Mouse (Mus musculus) liver, embryonic 12.5 days (tissue): ENCODE data around the gene Tm4sf20. TPM values are rescaled to one million over a fixed set of nuclear protein-coding genes. Genes with fewer than 3 reads are reported as not detected.

Experiments used
- ATAC-seq: fragments of 200-750 bp; cut with Nextera tagmentation; 2 replicates; pipeline ENCODE4 v1.8.0; 2017; ENCODE audit warnings: moderate number of reproducible peaks, mild to moderate bottlenecking, moderate library complexity
- H3K27ac ChIP-seq: fragments of 300-500 bp; sonication (generic); 2 replicates; pipeline ENCODE4 v1.5.1; 2016; ENCODE audit warnings: mild to moderate bottlenecking
- H3K27me3 ChIP-seq: fragments of 300-500 bp; sonication (generic); replicated peaks from 2 replicates; pipeline ENCODE4 v1.6.1; 2016; ENCODE audit warnings: mild to moderate bottlenecking, moderate library complexity
- H3K36me3 ChIP-seq: fragments of 300-500 bp; sonication (generic); 2 replicates; pipeline ENCODE4 v1.6.1; 2016; ENCODE audit warnings: mild to moderate bottlenecking, moderate library complexity
- H3K4me1 ChIP-seq: fragments of 300-500 bp; sonication (generic); 2 replicates; pipeline ENCODE4 v1.6.1; 2016
- H3K4me2 ChIP-seq: fragments of 300-500 bp; sonication (generic); 2 replicates; pipeline ENCODE4 v1.6.1; 2016; ENCODE audit warnings: mild to moderate bottlenecking, moderate library complexity
- H3K4me3 ChIP-seq: fragments of 300-500 bp; sonication (generic); 2 replicates; pipeline ENCODE4 v1.5.1; 2016; ENCODE audit warnings: mild to moderate bottlenecking, moderate library complexity
- H3K9ac ChIP-seq: fragments of 300-500 bp; sonication (generic); 2 replicates; pipeline ENCODE4 v1.6.1; 2016; ENCODE audit warnings: mild to moderate bottlenecking, moderate library complexity
- H3K9me3 ChIP-seq: fragments of 300-500 bp; sonication (generic); replicated peaks from 2 replicates; pipeline ENCODE4 v1.6.1; 2016; ENCODE audit warnings: mild to moderate bottlenecking, moderate library complexity
- WGBS: fragments of 180-500 bp; shearing (Covaris S2); methylation state at CpG from one replicate; pipeline ENCODE4 v1.1.7; 2016; ENCODE audit not compliant: insufficient replicate concordance; 5-methylcytosine and 5-hydroxymethylcytosine counted together
- polyA plus RNA-seq: library from polyadenylated mRNA; unstranded; fragments of >200 nt; fragmentation: Nextera tagmentation; extraction: Ambion mirVana; gene quantifications from 2 replicates; pipeline ENCODE4 v1.2.1, GENCODE M21; 2016

Tm4sf20 gene
- polyA plus RNA-seq, 1 experiment from 2014 or later: not detected

- Histone ChIP-seq H3K27ac (peak overlapping the region; percentile 57; the same call in 1 of the 2 replicates), H3K4me2 (no peak overlapping the region), H3K9me3 (no peaks in the 10 kb centered on the region), H3K9ac (no peak overlapping the region), H3K4me3 (no peak overlapping the region), H3K36me3 (no peaks in the 10 kb centered on the region), H3K27me3 (peaks cover 5% of the 10 kb centered on the region; the same call in 1 of the 2 replicates), H3K4me1 (peaks cover 37% of the 10 kb centered on the region)
- 31% methylated on average over 18 of the region's 18 CpGs for WGBS
- ATAC-seq: peak; percentile 50; the same call in 1 of the 2 replicates
Observed at GRCm38 (mm10) chr1:82795702-82796443, 27.6 kb upstream of the Tm4sf20 start.

GRCm38 (mm10) chr1:82795211-82795610 lies 26.9 kb upstream of the Tm4sf20 start:
- Histone ChIP-seq H3K9ac (no peak overlapping the region), H3K4me3 (no peak overlapping the region), H3K4me1 (peaks cover 37% of the 10 kb centered on the region), H3K27me3 (peaks cover 4% of the 10 kb centered on the region; the same call in 1 of the 2 replicates), H3K36me3 (no peaks in the 10 kb centered on the region), H3K9me3 (no peaks in the 10 kb centered on the region), H3K4me2 (no peak overlapping the region), H3K27ac (no peak overlapping the region)
- 83% methylated on average over 2 of the region's 2 CpGs for WGBS
- 0 out of 2 replicates have a peak, but pooled peaks have one; percentile 29 for ATAC-seq

GRCm38 (mm10) chr1:82793986-82794385 lies 25.7 kb upstream of the Tm4sf20 start:
- ATAC-seq: no peak
- Histone ChIP-seq H3K4me2 (no peak overlapping the region), H3K4me3 (no peak overlapping the region), H3K4me1 (peaks cover 37% of the 10 kb centered on the region), H3K27me3 (no peaks in the 10 kb centered on the region), H3K9me3 (no peaks in the 10 kb centered on the region), H3K36me3 (no peaks in the 10 kb centered on the region), H3K27ac (no peak overlapping the region), H3K9ac (no peak overlapping the region)
- 68% methylated on average over 4 of the region's 4 CpGs for WGBS

- WGBS: 70% methylated on average over 3 of the region's 3 CpGs
- ATAC-seq: no peak
Observed at GRCm38 (mm10) chr1:82793110-82793509, 24.8 kb upstream of the Tm4sf20 start.

DNA sequence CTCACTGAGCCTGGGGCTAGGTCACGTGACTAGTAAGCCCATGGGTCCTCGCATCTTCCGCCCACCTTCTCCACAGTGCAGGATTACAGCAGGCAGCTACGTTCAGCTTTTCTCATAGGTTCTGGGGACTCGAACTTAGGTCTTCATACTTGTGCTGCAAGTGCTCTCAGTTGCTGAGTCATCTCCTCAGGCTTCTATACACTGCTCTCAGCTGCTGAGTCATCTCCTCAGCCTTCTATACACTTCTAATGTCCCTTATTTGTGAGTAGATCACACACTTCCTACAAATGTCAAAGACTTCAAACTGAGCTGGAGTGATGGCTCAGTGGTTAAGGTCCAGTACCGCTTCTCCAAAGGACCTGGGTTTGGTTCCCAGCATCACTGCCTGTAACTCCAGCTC lies 24.0 kb upstream of the Tm4sf20 start:
- WGBS: 68% methylated on average over 6 of the region's 6 CpGs
- no peaks in the 10 kb centered on the region for H3K27me3 ChIP-seq
- H3K4me2 ChIP-seq: no peak overlapping the region
- 0 out of 2 replicates have a peak overlapping the region, but pooled peaks have one; percentile 33 for H3K27ac ChIP-seq
- H3K4me1 ChIP-seq: peaks cover 32% of the 10 kb centered on the region
- H3K9ac ChIP-seq: no peak overlapping the region
- H3K36me3 ChIP-seq: no peaks in the 10 kb centered on the region
- ATAC-seq: peak; percentile 38; the same call in 1 of the 2 replicates
- no peaks in the 10 kb centered on the region for H3K9me3 ChIP-seq
- no peak overlapping the region for H3K4me3 ChIP-seq

More at GRCm38 (mm10) chr1:82793110-82793509, 24.8 kb upstream of the Tm4sf20 start:
- H3K27ac ChIP-seq: no peak overlapping the region
- H3K27me3 ChIP-seq: no peaks in the 10 kb centered on the region
- H3K4me1 ChIP-seq: peaks cover 34% of the 10 kb centered on the region
- H3K9me3 ChIP-seq: no peaks in the 10 kb centered on the region
- no peak overlapping the region for H3K9ac ChIP-seq
- H3K4me2 ChIP-seq: no peak overlapping the region
- H3K36me3 ChIP-seq: no peaks in the 10 kb centered on the region
- no peak overlapping the region for H3K4me3 ChIP-seq

GRCm38 (mm10) chr1:82791105-82791504 lies 22.8 kb upstream of the Tm4sf20 start:
- WGBS: 85% methylated on average over 11 of the region's 11 CpGs
- Histone ChIP-seq H3K4me3 (no peak overlapping the region), H3K4me1 (peaks cover 23% of the 10 kb centered on the region), H3K9ac (no peak overlapping the region), H3K36me3 (no peaks in the 10 kb centered on the region), H3K27ac (no peak overlapping the region), H3K27me3 (no peaks in the 10 kb centered on the region), H3K9me3 (no peaks in the 10 kb centered on the region), H3K4me2 (no peak overlapping the region)
- ATAC-seq: no peak

DNA sequence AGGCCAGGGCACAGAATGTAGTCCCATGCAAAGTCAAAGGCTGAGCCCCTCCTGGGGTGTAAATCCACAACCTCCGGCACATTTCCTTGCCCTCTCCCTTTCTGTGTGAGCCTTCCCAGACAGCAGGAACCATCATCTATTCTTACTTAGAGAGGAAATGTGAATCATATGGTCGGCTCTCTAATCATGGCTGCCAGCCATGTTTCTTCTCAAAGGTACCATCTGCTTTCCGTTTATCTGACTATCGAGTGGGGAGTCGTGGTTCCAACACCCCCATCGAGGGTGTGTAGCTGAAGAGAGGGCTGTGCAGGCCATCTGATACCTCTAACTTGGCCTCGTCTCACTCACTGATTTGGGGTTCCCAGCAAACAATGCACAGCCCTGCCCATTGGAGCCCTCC lies 19.8 kb upstream of the Tm4sf20 start:
- Histone ChIP-seq H3K4me2 (no peak overlapping the region), H3K4me3 (no peak overlapping the region), H3K27ac (no peak overlapping the region), H3K9me3 (no peaks in the 10 kb centered on the region), H3K9ac (no peak overlapping the region), H3K27me3 (no peaks in the 10 kb centered on the region), H3K36me3 (no peaks in the 10 kb centered on the region), H3K4me1 (peaks cover 19% of the 10 kb centered on the region)
- 51% methylated on average over 7 of the region's 7 CpGs for WGBS
- no peak for ATAC-seq

DNA sequence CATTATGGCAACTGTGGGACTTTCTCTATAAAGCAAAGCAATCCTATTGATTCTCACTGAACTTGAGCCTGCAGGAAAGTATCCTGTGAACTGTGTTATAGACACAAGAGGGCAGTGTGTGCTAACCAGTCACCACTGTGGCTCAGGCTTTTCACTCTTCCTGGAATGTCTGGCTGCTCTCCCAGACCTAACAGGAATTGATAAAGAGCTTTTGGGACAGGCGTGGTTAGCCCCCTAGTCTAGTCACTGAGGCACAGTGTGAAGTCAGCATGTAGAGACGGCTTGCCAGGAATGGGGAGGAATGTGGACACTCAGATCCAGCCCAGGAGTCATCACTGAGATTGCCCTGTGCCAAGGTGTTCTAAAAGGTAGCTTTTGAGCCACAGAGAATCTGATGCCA lies 19.2 kb upstream of the Tm4sf20 start:
- ATAC-seq: peak; percentile 57
- Histone ChIP-seq H3K4me1 (peaks cover 17% of the 10 kb centered on the region), H3K4me2 (no peak overlapping the region), H3K4me3 (no peak overlapping the region), H3K36me3 (no peaks in the 10 kb centered on the region), H3K9ac (no peak overlapping the region), H3K27me3 (no peaks in the 10 kb centered on the region), H3K9me3 (no peaks in the 10 kb centered on the region), H3K27ac (no peak overlapping the region)
- 10% methylated on average over 2 of the region's 2 CpGs for WGBS

- no peak overlapping the region for H3K27ac ChIP-seq
- H3K4me3 ChIP-seq: no peak overlapping the region
- H3K9ac ChIP-seq: no peak overlapping the region
- H3K4me2 ChIP-seq: no peak overlapping the region
- no peaks in the 10 kb centered on the region for H3K9me3 ChIP-seq
- H3K4me1 ChIP-seq: peaks cover 12% of the 10 kb centered on the region
- H3K36me3 ChIP-seq: no peaks in the 10 kb centered on the region
- H3K27me3 ChIP-seq: no peaks in the 10 kb centered on the region
- 68% methylated on average over 6 of the region's 6 CpGs for WGBS
- ATAC-seq: peak; percentile 65
Observed at GRCm38 (mm10) chr1:82785546-82785945, 17.3 kb upstream of the Tm4sf20 start.

DNA sequence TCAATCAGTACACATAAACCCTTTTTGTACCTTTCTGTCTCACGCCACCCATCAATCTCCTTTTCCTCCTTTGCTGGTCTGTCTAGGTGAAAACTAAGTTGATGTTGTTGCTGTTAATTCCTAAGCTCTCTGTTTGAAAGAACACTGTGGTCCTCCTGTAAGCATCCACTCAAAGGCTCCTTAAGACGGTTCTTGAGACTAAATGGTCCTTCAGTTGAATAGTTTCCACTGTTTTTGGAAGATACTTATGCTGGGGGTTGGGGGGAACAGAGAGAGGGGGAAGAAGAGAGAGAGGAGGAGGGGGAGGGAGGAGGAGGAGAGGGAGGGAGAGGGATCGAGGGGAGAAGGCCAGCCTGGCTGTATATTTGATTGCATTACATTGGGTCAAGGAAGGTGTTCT lies 15.3 kb upstream of the Tm4sf20 start:
- Histone ChIP-seq H3K9ac (no peak overlapping the region), H3K27ac (no peak overlapping the region), H3K27me3 (no peaks in the 10 kb centered on the region), H3K36me3 (no peaks in the 10 kb centered on the region), H3K9me3 (no peaks in the 10 kb centered on the region), H3K4me3 (no peak overlapping the region), H3K4me1 (peaks cover 12% of the 10 kb centered on the region), H3K4me2 (no peak overlapping the region)
- no peak for ATAC-seq
- 41% methylated on average over 3 of the region's 3 CpGs for WGBS

- H3K27ac ChIP-seq: no peak overlapping the region
- no peaks in the 10 kb centered on the region for H3K36me3 ChIP-seq
- no peaks in the 10 kb centered on the region for H3K27me3 ChIP-seq
- no peak overlapping the region for H3K9ac ChIP-seq
- no peak for ATAC-seq
- no peaks in the 10 kb centered on the region for H3K4me1 ChIP-seq
- H3K4me2 ChIP-seq: no peak overlapping the region
- no peak overlapping the region for H3K4me3 ChIP-seq
- H3K9me3 ChIP-seq: no peaks in the 10 kb centered on the region
- 68% methylated on average over 6 of the region's 6 CpGs for whole genome bisulfite sequencing
Observed at GRCm38 (mm10) chr1:82779388-82779966, 11.2 kb upstream of the Tm4sf20 start.

GRCm38 (mm10) chr1:82775293-82775692 lies 7.0 kb upstream of the Tm4sf20 start:
- WGBS: 82% methylated on average over 4 of the region's 4 CpGs
- Histone ChIP-seq H3K9me3 (no peaks in the 10 kb centered on the region), H3K36me3 (no peaks in the 10 kb centered on the region), H3K27me3 (no peaks in the 10 kb centered on the region), H3K9ac (no peak overlapping the region), H3K4me1 (0 out of 2 replicates have a peak, but pooled peaks cover 4% of the 10 kb centered on the region), H3K4me3 (no peak overlapping the region), H3K27ac (no peak overlapping the region), H3K4me2 (no peak overlapping the region)
- no peak for ATAC-seq
